Mouse (Mus musculus) heart, postnatal 25 days (tissue): ENCODE measurements around the gene Gm48552. TPM values are rescaled to one million over a fixed set of nuclear protein-coding genes. Genes with fewer than 3 reads are reported as not detected.
A peak's percentile ranks its signal among the peaks of the same experiment; 100 is the strongest.

Experiments used
- DNase-seq: peaks from one replicate; pipeline ENCODE4 v3.0.0; 2022; ENCODE audit warnings: low spot score
- intact Hi-C: fragments of 180-260 bp; cut with DNase I; formaldehyde crosslinking; loops from one replicate; pipeline ENCODE4 v1.15.1; 2025
- total RNA-seq, 2 experiments: library from RNA; stranded (reverse); gene quantifications; 2 replicates each; pipeline ENCODE4 v1.2.3; 2021

Gene Gm48552
- total RNA-seq, 2 experiments from 2014 or later, result 0.70 TPM; not detected in 1

GRCm38 (mm10) chr10:81383802-81384604 is 4.8 kb upstream of the Gm48552 start, which contains the start of the genes Dohh and Gm48551:
Dohh (plus strand) TSS chr10:81384428.
Gm48551 (plus strand) TSS chr10:81384466.
- intact Hi-C loops, result no loop called here
- peak; percentile 97 for DNase-seq

DNA sequence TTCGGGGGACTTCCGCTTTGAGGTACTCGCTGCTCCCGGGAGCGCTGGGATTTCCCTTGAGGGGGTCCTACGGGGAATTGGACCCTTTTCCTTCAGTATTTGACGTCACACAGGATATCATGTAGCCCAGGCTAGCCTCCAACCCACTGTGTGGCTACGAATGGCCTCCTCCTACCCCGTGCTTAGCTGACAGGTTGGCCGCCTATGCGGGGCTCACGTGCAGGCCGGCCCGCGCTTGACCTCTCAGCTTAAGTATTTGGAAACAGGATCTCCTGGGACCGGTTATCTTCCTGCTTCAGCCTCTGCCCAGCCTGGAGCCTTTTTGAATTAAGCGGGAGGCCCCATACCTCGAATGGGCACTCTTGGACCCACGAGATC is 4.2 kb upstream of the Gm48552 start:
- intact Hi-C loops, result no loop called here
- DNase-seq, result no peak

DNA sequence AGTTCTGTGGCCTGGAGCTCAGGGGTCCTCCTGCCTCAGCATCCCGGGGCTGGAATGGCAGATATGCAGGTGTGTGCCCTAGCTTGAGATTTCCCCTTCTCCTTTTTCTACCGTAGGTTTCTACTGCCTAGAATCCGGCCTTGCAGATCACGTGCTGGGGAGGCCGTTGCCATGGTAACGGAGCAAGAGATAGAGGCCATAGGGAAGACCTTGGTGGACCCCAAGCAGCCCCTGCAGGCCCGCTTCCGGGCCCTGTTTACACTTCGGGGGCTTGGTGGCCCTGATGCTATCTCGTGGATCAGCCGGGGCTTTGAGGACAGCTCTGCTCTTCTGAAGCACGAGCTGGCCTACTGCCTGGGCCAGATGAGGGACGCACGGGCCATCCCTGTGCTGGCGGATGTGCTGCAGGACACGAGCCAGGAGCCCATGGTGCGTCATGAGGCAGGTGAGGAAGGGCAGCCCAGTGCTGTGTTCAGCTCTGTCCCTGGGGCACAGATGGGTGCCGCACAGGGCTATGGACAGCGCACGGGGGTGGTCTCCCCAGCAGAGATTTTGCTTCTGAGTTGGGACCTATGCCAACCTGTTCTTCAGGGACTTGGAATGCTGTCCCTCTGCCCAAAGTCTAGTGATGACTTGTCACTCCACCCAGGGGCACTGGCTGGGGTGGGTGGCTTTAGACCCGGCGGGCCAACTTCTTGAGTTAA is 3.0 kb upstream of the Gm48552 start:
- intact Hi-C loops, result no loop called here
- no peak for DNase-seq

DNA sequence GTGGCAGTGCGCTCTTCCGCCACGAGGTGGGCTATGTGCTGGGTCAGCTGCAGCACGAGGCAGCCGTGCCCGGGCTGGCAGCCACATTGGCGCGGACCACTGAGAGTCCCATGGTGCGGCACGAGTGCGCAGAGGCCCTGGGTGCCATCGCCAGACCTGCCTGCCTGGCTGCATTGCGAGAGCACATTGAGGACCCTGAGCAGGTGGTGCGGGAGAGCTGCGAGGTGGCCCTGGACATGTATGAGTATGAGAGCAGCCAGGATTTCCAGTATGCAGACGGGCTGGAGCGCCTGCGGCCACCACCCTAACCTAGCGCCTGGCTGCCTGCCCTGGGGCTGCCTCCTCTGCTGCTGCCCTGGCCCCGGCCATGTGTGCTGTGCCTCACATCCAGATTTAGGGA is 1.1 kb upstream of the Gm48552 start:
- no peak for DNase-seq
- intact Hi-C loops, result no loop called here

DNA sequence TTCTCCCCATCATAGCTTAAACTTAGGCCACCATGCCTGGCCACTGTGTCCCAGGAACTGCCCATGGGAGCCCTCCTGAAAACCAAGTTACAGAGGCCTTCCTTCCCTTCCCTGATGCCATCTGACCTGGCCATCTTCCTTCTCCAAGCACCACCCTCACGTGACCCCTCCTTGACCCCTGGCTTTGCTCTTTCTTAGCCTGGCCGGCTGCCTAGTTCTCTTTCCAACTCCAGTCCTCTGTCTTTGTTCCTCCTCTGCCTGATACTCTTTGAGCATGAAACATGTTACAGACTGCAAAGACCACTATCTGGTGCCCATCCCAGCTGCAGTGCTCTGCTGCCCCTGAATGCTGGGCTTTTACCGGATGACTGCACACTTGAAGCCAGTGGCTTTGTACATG is 568 bp downstream of the Gm48552 start:
- intact Hi-C loops, result loop anchor here (1.0 kb wide), 1 partner anchor 61 kb away; no protein-coding TSS in a partner anchor
- no peak for DNase-seq

GRCm38 (mm10) chr10:81389801-81390677 is 1.2 kb downstream of the Gm48552 start:
- DNase-seq, result no peak
- intact Hi-C loops, result loop anchor here (1.0 kb wide), 1 partner anchor 60 kb away; no protein-coding TSS in a partner anchor

DNA sequence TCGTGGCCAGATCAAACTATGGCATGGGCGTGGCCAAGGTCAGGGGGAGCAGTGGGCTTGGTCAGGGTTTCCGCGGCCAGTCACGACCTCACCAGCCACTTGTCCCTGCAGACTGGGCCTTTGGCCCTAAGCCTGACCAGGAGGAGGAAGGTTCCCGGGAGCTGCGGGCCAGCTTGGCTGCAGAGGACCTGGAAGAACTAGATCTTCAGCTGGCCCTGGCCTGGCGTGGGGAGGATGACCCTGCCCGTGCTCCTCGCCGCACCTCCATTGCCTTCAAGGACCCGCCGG is 1.8 kb downstream of the Gm48552 start:
- intact Hi-C loops, result no loop called here
- DNase-seq, result no peak

- DNase-seq, result no peak
- intact Hi-C loops, result no loop called here
Measured at GRCm38 (mm10) chr10:81392270-81392669, 3.5 kb downstream of the Gm48552 start.

DNA sequence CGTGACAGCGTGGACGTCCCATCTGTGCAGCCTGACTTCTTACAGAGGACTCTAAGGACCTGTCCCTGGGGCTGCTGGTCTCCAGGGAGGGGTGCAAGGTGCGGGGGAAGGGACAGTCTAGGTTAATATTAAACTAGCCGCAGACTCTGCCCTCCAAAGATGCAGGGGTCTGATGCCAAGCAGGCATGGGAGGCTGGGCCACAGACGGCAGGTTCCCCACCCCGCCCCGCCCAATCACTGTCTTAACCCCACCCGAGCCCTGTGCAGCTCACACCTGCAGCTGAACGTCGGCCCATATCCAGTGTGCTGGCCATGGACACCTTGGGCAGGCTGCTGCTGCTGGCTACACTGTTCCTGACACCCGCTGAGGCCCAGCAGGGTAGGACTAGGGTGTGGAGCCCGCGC is 4.0 kb downstream of the Gm48552 start, which contains the start of gene Smim24:
Gene Smim24, plus strand, starts transcription at position 271 of the 405 bp plus-strand sequence.
- intact Hi-C loops, result no loop called here
- DNase-seq, result no peak

DNA sequence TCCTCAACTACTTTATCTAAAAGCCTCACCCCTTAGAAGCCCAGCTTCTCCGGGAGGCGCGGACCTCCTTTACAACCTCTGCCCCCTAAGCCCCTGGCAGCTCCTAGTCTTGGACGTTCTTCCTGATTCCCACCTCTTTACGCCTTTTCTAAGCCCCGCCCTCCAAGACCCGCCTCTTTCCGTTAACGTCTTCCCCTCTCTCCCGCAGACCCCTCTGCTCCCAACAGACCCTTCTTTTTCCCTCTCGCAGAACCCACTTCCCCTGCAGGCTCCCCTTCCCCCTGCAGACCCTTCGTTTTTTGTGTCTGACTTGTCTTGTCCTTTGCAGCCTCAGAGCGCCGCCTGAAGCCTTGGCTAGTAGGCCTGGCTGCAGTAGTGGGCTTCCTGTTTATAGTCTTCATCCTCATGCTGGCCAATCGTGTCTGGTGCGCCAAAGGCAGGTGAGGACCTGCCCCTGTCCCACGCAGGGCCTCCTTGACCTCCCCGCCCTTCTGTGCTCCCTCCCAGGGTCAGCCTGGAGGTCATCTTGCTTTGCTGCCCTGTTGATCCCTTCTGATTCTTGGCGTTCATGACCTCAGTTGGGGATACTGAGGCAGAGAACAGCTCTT is 4.8 kb downstream of the Gm48552 start:
- intact Hi-C loops, result no loop called here
- DNase-seq, result no peak

GRCm38 (mm10) chr10:81395127-81395526 is 6.3 kb downstream of the Gm48552 start:
- DNase-seq, result no peak
- intact Hi-C loops, result loop anchor here (1.0 kb wide), 1 partner anchor 46 kb away; no protein-coding TSS in a partner anchor

DNA sequence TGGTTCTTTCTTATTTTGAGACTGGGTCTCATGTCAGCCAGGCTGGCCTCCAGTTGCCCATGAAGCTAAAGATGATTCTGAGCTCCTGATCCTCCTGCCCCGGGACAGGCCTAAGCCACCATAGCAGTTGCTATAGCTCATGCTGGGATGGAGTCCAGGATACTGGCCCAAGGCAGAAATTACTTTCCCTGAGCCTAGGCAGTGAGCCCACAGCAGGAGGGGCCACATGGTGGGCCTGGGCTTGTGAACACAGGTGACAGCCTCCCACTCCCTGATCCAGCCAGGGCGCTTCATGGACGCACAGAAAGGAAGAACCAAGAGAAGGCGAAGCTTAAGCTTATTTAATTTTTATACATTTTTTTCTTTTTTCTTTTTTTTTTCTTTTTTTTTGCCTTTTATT is 7.1 kb downstream of the Gm48552 start:
- intact Hi-C loops, result loop anchor here (1.0 kb wide), 1 partner anchor 45 kb away; no protein-coding TSS in a partner anchor
- DNase-seq, result no peak

DNA sequence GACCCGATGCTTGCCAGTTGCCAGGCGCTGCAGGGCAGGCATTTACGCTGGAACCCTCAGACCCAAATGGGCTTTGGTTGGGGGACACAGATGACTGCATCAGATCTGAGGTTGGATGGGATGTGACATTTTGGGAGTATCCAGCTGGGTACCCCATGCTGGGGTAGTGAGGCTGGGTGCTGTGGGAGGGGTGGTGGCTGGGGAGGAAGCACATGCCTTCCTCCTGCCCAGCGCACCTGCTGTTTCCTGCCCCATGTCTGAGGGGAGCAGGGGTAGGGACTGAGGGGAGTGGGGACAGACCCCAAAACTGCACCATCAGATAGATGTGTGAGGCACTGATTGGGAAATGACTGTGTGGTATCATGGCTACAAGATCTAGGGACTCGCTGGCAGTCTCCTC is 7.9 kb downstream of the Gm48552 start:
- intact Hi-C loops, result no loop called here
- no peak for DNase-seq

- intact Hi-C loops, result no loop called here
- no peak for DNase-seq
Measured at GRCm38 (mm10) chr10:81399296-81399695, 10.5 kb downstream of the Gm48552 start.

- intact Hi-C loops, result no loop called here
- DNase-seq, result no peak
Measured at GRCm38 (mm10) chr10:81399798-81400308, 11.0 kb downstream of the Gm48552 start.

DNA sequence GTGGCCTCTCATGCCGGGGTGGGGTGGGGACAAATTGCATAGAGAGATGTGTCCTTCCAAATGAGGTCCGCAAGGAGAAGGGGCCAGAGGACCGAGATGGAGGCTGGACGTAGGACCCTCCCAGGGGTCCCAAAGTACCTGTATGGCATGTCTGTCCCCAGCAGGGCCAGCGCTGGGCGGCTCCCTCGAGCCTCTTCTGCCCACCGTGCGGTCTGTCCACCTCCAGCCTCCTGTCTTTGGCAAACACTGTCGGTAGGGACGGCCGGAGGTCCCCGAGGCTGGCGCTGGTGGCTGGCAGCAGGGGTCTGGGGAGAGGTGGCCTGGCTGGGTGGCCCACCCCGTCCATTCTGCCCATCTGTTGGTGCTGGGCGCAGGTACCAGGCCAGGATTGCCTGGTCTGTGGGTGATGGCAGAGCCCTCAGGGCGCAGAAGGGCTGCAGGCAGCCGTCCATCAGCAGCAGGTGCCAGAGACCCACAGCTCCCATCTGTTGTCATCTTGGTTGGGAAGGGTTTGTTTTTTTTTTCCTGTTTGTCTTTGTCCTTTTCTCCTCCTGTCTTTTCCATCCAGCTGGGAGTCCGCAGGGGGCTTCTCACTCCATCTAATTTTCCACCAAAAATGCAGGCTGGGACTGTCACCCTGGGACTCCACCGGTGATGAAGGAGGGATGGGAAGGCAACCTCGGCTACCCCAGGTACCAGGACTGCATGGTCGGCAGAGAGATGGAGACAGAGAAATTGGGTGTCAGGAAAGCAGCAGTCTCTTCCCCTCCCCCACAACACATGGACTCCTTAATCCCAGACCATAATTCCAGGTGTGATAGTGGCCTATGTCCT is 11.8 kb downstream of the Gm48552 start:
- no peak for DNase-seq
- intact Hi-C loops, result no loop called here

- intact Hi-C loops, result no loop called here
- no peak for DNase-seq
Measured at GRCm38 (mm10) chr10:81401205-81401520, 12.4 kb downstream of the Gm48552 start.

DNA sequence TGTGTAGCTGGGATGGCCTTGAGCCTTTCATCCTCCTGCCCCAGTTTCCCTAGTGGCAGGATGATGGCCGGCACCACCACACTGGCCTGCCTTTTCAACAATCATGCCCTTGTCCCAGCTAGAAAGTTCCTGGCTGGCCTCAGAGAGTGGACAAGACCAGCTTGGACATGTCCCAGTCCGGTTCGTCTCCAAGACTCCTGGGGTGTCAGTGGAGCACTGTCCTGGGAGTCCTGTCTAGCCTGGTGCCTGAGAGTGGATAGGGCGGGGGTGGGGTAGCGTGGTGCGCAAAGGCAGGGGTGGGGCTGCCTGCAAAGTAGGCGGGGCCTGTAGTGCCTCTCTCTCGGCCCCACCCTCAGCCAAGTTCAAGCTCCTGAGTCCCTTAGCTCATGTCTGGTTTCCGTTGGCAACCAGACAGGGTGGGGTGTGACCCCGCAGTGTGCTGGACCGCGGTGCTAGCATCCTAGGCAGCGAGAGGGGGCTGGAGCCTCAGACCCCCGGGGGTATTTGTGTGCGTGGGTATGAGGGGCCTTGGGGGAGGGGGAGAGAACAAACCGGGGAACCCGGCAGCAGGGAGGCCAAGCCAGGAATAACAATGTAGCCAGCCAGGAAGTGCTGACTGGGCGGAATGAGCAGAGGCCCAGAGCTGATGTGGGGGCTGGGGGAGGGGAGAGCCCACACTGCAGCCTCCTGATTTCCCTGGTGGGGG is 12.9 kb downstream of the Gm48552 start:
- intact Hi-C loops, result no loop called here
- DNase-seq, result peak; percentile 80
